Mouse (Mus musculus): ENCODE measurements at regions not wholly inside any gene's neighbourhood (a gene's known extent, or its start where the extent isn't known, plus 50 kb on each side); places are given as distances from the start of the nearest gene placed in this dataset.

GRCm38 (mm10) chr8:93689832-93690471, 119.8 kb upstream of the Gnao1 start:
- in situ Hi-C loops (cut with MboI, MseI): no loop called here

DNA sequence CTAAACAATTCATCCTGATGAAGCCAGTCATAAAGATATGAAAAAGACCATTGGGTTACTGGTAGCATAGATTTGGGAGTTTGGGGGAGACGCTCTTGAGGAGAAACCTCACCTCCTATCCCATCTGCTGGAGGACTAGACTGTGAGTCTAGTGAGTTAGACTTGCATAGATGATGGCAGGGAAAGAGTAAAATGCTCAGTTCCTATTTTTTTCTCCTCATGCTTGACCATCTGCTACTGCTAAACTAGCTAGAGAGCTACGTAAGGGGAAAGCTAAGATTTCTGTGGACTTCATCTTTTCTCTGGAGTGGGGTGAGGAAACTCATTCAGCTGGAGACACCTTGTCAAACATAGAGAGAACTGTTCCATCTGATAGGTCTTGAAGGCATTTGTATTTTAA, 118.4 kb upstream of the Gnao1 start:
- in situ Hi-C loops (cut with MboI, MseI): no loop called here

DNA sequence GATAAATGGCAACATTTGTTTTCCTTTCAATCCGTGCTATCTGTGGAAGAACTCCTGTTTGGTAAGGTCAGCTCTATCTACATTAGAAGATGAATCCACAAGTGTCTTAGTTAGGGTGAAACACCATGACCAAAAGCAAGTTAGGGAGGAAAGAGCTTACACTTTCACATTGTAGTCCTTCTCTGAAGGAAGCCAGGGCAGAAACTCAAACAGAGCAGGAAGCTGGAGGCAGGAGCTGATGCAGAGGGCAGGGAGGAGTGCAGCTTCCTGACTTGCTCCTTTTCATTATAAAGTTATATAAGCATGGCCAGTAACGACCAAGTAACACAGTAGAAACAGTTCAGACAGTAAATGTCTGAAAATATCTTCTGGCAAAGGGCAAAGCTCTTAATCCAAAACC, 117.9 kb upstream of the Gnao1 start:
- in situ Hi-C loops (cut with MboI, MseI): no loop called here

GRCm38 (mm10) chr8:93697206-93697605, 112.6 kb upstream of the Gnao1 start:
- in situ Hi-C loops (cut with MboI, MseI): no loop called here

- in situ Hi-C loops (cut with MboI, MseI): no loop called here
These were observed 111.3 kb upstream of the Gnao1 start for GRCm38 (mm10) chr8:93698508-93698907.

- in situ Hi-C loops (cut with MboI, MseI): no loop called here
These were observed 108.4 kb upstream of the Gnao1 start for GRCm38 (mm10) chr8:93701391-93701790.

DNA sequence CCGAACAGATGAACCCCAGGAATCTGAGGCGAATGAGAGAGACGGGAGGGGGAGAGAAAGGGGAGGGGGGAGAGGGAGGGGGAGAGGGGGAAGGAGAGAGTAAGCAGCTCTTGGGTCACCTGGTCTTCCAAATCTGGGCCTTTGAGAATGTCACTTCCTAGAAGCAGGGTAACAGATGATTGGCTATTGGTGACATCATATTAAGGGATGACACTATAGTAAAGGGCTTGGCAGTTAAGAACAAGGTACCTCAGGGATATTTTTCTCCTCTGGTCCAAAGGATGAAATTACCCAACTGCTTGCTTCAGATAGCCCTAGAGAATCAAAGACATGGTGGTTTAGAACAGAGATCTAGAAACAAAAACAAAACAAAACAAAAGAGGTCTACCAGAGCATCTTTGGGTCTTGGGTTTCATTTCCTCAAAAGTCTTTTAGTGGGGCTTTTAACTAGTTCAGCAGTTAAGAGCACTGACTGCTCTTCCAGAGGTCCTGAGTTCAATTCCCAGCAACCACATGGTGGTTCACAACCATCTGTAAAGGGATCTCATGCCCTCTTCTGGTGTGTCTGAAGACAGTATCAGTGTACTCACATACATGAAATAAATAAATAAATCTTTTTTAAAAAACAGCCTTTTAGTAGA, 97.6 kb upstream of the Gnao1 start:
- in situ Hi-C loops (cut with MboI, MseI): no loop called here

DNA sequence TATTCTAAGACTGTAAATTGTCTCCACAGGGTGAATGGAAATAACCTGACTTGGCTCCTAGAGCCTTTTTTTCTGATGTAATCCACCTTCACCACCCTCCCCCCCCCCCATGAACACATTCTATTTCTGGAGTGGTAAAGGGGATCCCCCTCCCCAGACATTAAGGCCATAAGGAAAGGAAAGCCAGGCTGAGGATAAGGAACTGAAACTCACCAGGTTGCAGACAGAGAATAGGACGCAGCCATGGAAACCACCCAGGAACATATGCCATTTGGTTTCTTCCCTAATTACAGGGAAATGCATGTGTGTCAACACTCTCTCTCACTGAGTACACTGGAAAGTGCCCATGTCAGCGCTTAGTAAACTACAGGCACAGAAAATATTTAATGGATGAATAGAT, 96.5 kb upstream of the Gnao1 start:
- in situ Hi-C loops (cut with MboI, MseI): no loop called here

DNA sequence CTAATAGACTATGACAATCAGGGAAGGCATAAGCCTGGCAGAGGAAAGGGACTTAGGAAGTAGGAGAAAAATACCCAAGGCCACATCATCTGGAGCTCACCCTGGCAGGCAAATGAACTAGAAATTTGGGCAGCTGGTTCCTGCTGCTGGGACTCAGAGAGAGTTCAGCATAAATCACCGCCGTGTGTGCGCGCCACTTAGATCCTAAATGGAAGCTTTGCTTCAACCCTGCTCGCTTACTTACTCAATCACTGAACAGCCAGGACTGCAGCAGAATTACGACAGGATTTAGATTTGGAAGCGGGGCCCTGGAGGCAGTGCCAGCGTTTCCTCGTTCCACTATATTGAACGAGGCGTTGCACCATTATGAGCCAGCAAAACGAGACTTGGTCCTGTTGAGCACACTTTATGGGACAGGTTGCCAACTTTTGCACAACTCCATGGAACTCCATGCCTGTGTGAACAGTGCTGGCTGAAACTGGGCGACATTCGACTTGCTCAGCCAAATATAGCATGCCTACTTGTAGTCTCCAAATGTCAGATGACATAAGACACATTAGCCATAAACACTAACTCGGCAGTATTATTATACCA, 84.8 kb upstream of the Gnao1 start:
- in situ Hi-C loops (cut with MboI, MseI): no loop called here

DNA sequence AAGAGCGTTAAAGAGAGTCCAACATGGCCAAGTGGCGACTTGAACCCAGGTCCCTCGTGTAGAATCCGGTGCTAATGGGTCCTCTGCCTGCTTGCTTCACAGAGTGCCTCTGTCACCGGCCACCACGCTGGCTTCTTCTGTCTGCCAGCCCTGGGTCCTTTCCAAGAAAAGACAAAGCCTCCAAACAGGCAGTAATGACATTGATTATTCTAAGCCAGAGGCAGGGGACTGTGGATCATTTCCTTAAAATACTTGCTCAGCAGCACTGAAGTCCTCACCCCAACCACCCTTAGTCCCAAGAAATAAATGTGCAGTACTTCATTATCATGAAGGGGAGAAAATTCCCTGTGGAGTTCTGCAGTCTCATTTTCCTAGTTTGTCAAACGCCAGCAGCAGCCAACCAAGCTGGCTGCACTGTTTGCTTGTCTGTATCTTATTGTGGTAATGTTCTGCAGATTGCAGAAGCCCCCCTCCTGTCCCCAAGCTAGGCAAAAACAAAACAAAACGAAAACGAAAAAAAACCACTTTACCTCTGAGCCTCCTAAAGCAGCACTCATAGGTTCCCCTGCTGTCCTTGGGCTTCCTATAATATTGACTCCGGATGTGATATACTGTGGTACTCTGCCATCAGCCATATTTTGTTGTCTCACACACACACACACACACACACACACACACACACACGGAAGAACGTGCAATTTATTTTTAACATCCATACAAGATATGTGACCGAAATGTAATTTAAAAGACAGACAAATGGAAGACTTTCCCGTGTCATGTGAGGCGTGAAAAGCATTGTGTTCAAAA, 80.4 kb upstream of the Gnao1 start:
- in situ Hi-C loops (cut with MboI, MseI): no loop called here

- in situ Hi-C loops (cut with MboI, MseI): no loop called here
These were observed 78.7 kb upstream of the Gnao1 start for GRCm38 (mm10) chr8:93730738-93731700.

- in situ Hi-C loops (cut with MboI, MseI): no loop called here
These were observed 74.9 kb upstream of the Gnao1 start for GRCm38 (mm10) chr8:93734818-93735217.

DNA sequence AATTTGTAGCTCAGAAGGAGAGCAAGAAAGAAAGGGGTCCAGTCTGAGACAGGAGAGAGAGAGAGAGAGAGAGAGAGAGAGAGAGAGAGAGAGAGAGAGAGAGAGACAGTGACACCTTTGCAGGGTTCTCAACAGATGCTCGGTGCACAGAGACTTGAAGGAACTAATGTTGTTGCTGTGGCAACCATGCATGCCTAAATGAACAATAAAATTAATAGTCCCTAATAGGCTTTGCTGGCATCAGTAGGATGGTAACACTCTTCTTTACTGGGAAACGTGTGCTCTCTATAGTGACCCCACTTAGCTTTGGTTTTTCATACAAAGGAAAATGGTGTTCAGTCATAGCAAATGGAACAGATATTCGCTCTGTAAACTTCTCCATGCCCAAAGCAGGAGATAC, 69.5 kb upstream of the Gnao1 start:
- in situ Hi-C loops (cut with MboI, MseI): no loop called here

DNA sequence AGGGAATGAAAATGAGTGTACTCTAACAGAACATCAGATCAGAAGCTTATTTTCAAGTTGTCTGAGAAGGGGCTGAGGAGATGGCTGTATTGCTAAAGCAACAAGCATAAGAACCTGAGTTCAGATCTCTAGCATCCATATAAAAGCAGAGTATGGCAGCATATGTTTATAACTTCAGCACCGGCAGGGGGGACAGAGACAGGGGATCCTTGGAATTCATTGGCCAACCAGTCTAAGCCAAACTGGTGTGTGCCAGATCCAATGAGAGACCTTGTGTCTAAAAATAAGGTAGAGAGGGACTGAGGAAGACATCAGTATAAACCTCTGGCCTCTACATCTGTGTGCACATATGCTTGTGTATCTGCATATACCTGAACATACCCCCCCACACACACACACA, 61.0 kb upstream of the Gnao1 start:
- in situ Hi-C loops (cut with MboI, MseI): no loop called here

DNA sequence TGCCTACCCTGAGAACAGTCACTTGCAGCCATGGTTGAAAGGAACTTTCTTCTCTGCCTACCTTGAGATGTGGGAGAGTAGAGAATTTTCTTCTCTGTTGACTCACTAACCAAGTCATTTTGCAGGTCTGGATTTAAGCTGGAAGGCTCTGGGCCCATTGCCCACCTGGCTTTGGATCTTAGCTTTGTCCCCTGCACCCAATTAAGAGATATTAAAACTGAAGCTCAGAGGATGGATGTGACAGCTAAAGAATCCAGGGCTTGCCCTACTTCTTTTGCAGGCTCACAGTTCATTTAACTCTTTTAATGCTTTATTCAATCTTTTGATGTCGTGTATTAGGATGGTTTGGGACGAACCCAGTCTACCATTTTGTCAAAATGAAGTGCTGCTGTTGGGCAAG, 58.8 kb upstream of the Gnao1 start:
- in situ Hi-C loops (cut with MboI, MseI): no loop called here

- in situ Hi-C loops (cut with MboI, MseI): no loop called here
These were observed 53.8 kb upstream of the Gnao1 start for GRCm38 (mm10) chr8:93755981-93756380.

All from T-helper 1 cell (primary cell).